Mouse (Mus musculus) limb, embryonic 10.5 days (tissue): ENCODE measurements around the gene Ndufb8. TPM values are rescaled to one million over a fixed set of nuclear protein-coding genes. Genes with fewer than 3 reads are reported as not detected.

Source experiments
- DNase-seq: peaks from one replicate; pipeline ENCODE4 v3.0.0-alpha.2; 2017; ENCODE audit warnings: low spot score
- H3K27ac ChIP-seq: fragments of 300-500 bp; sonication (generic); 2 replicates; pipeline ENCODE4 v1.5.1; 2016; ENCODE audit warnings: mild to moderate bottlenecking
- H3K27me3 ChIP-seq: fragments of 300-500 bp; sonication (generic); 2 replicates; pipeline ENCODE4 v1.6.1; 2016; ENCODE audit warnings: low read depth, mild to moderate bottlenecking; ENCODE audit not compliant: poor library complexity, severe bottlenecking
- H3K36me3 ChIP-seq: fragments of 300-500 bp; sonication (generic); 2 replicates; pipeline ENCODE4 v1.6.1; 2016; ENCODE audit warnings: mild to moderate bottlenecking, moderate library complexity
- H3K4me1 ChIP-seq: fragments of 300-500 bp; sonication (generic); 2 replicates; pipeline ENCODE4 v1.6.1; 2016
- H3K4me3 ChIP-seq: fragments of 300-500 bp; sonication (generic); 2 replicates; pipeline ENCODE4 v1.5.1; 2016; ENCODE audit warnings: mild to moderate bottlenecking, moderate library complexity
- H3K9me3 ChIP-seq: fragments of 300-500 bp; sonication (generic); replicated peaks from 2 replicates; pipeline ENCODE4 v1.6.1; 2016; ENCODE audit warnings: mild to moderate bottlenecking
- WGBS: fragments of 180-500 bp; shearing (Covaris S2); methylation state at CpG from one replicate; pipeline ENCODE4 v1.1.7; 2016; 5-methylcytosine and 5-hydroxymethylcytosine counted together
- polyA plus RNA-seq: library from polyadenylated mRNA; unstranded; fragments of >200 nt; fragmentation: Nextera tagmentation; extraction: Ambion mirVana; gene quantifications from 2 replicates; pipeline ENCODE4 v1.2.1, GENCODE M21; 2016

Ndufb8 gene
- 664 and 683 TPM in 2 replicates for polyA plus RNA-seq

GRCm38 (mm10) chr19:44554861-44555590 lies at the start of gene Ndufb8:
Gene Ndufb8 (minus strand): TSS chr19:44555440.
- H3K36me3 ChIP-seq: peaks cover 37% of the 10 kb centered on the region
- no peaks in the 10 kb centered on the region for H3K9me3 ChIP-seq
- peak; percentile 99 for DNase-seq
- under 1% methylated on average over 50 of the region's 50 CpGs for WGBS
- peak within 1 kb of the TSS; percentile 94 for H3K27ac ChIP-seq
- H3K4me1 ChIP-seq: peaks cover 15% of the 10 kb centered on the region
- peak within 1 kb of the TSS; percentile 77 for H3K4me3 ChIP-seq
- peaks cover 7% of the 10 kb centered on the region; the same call in 1 of the 2 replicates for H3K27me3 ChIP-seq

GRCm38 (mm10) chr19:44594180-44594579 lies 38.9 kb upstream of the Ndufb8 start:
- no peaks in the 10 kb centered on the region for H3K36me3 ChIP-seq
- H3K27me3 ChIP-seq: peaks cover 28% of the 10 kb centered on the region
- no peak overlapping the region for H3K4me3 ChIP-seq
- 96% methylated on average over 14 of the region's 14 CpGs for WGBS
- no peaks in the 10 kb centered on the region for H3K9me3 ChIP-seq
- H3K4me1 ChIP-seq: peaks cover 11% of the 10 kb centered on the region
- DNase-seq: no peak
- no peak overlapping the region for H3K27ac ChIP-seq

GRCm38 (mm10) chr19:44591638-44592037 lies 36.4 kb upstream of the Ndufb8 start:
- no peak overlapping the region for H3K27ac ChIP-seq
- DNase-seq: no peak
- 85% methylated on average over 6 of the region's 6 CpGs for WGBS

GRCm38 (mm10) chr19:44590992-44591391 lies 35.8 kb upstream of the Ndufb8 start:
- DNase-seq: no peak
- no peaks in the 10 kb centered on the region for H3K36me3 ChIP-seq
- 92% methylated on average over 18 of the region's 18 CpGs for WGBS

More at GRCm38 (mm10) chr19:44591638-44592037, 36.4 kb upstream of the Ndufb8 start:
- no peaks in the 10 kb centered on the region for H3K9me3 ChIP-seq
- H3K36me3 ChIP-seq: no peaks in the 10 kb centered on the region
- peaks cover 11% of the 10 kb centered on the region for H3K4me1 ChIP-seq
- peaks cover 41% of the 10 kb centered on the region for H3K27me3 ChIP-seq
- no peak overlapping the region for H3K4me3 ChIP-seq

GRCm38 (mm10) chr19:44589591-44590223 lies 34.5 kb upstream of the Ndufb8 start:
- H3K36me3 ChIP-seq: no peaks in the 10 kb centered on the region
- H3K27me3 ChIP-seq: peaks cover 56% of the 10 kb centered on the region
- no peak for DNase-seq
- WGBS: 37% methylated on average over 7 of the region's 7 CpGs
- H3K9me3 ChIP-seq: no peaks in the 10 kb centered on the region
- no peak overlapping the region for H3K27ac ChIP-seq
- no peak overlapping the region for H3K4me3 ChIP-seq
- H3K4me1 ChIP-seq: peaks cover 11% of the 10 kb centered on the region

More at GRCm38 (mm10) chr19:44590992-44591391, 35.8 kb upstream of the Ndufb8 start:
- H3K27me3 ChIP-seq: peaks cover 45% of the 10 kb centered on the region
- peaks cover 11% of the 10 kb centered on the region for H3K4me1 ChIP-seq
- H3K27ac ChIP-seq: no peak overlapping the region
- H3K9me3 ChIP-seq: no peaks in the 10 kb centered on the region
- H3K4me3 ChIP-seq: no peak overlapping the region

- Histone ChIP-seq H3K4me1 (peaks cover 11% of the 10 kb centered on the region), H3K4me3 (no peak overlapping the region), H3K27ac (no peak overlapping the region), H3K9me3 (no peaks in the 10 kb centered on the region), H3K27me3 (peaks cover 73% of the 10 kb centered on the region), H3K36me3 (no peaks in the 10 kb centered on the region)
- no peak for DNase-seq
- WGBS: 41% methylated on average over 4 of the region's 4 CpGs
These were observed 32.8 kb upstream of the Ndufb8 start for GRCm38 (mm10) chr19:44588036-44588435.

- H3K27me3 ChIP-seq: peaks cover 47% of the 10 kb centered on the region
- H3K9me3 ChIP-seq: no peaks in the 10 kb centered on the region
- H3K36me3 ChIP-seq: no peaks in the 10 kb centered on the region
- WGBS: 32% methylated on average over 9 of the region's 9 CpGs
- peak; percentile 97 for DNase-seq
- H3K27ac ChIP-seq: no peak overlapping the region
- peaks cover 5% of the 10 kb centered on the region for H3K4me1 ChIP-seq
- no peak overlapping the region for H3K4me3 ChIP-seq
These were observed 27.5 kb upstream of the Ndufb8 start for GRCm38 (mm10) chr19:44582638-44583309.

GRCm38 (mm10) chr19:44582103-44582502 lies 26.9 kb upstream of the Ndufb8 start:
- H3K4me3 ChIP-seq: no peak overlapping the region
- H3K27ac ChIP-seq: no peak overlapping the region
- H3K36me3 ChIP-seq: no peaks in the 10 kb centered on the region
- H3K27me3 ChIP-seq: peaks cover 40% of the 10 kb centered on the region
- H3K4me1 ChIP-seq: 0 out of 2 replicates have a peak, but pooled peaks cover 3% of the 10 kb centered on the region
- WGBS: 85% methylated on average over 10 of the region's 10 CpGs
- no peaks in the 10 kb centered on the region for H3K9me3 ChIP-seq
- no peak for DNase-seq

GRCm38 (mm10) chr19:44578038-44578437 lies 22.8 kb upstream of the Ndufb8 start:
- Histone ChIP-seq H3K4me3 (no peak overlapping the region), H3K4me1 (0 out of 2 replicates have a peak, but pooled peaks cover 3% of the 10 kb centered on the region), H3K27ac (no peak overlapping the region), H3K9me3 (no peaks in the 10 kb centered on the region), H3K36me3 (peaks cover 38% of the 10 kb centered on the region), H3K27me3 (no peaks in the 10 kb centered on the region)
- no peak for DNase-seq
- 74% methylated on average over 1 of the region's 1 CpGs for WGBS

GRCm38 (mm10) chr19:44576275-44576674 lies 21.0 kb upstream of the Ndufb8 start:
- Histone ChIP-seq H3K4me1 (no peaks in the 10 kb centered on the region), H3K27ac (no peak overlapping the region), H3K36me3 (peaks cover 56% of the 10 kb centered on the region), H3K9me3 (no peaks in the 10 kb centered on the region), H3K4me3 (no peak overlapping the region), H3K27me3 (no peaks in the 10 kb centered on the region)
- 75% methylated on average over 7 of the region's 7 CpGs for WGBS
- no peak for DNase-seq

GRCm38 (mm10) chr19:44567763-44568162 lies 12.5 kb upstream of the Ndufb8 start:
- Histone ChIP-seq H3K9me3 (no peaks in the 10 kb centered on the region), H3K4me3 (no peak overlapping the region), H3K27me3 (no peaks in the 10 kb centered on the region), H3K4me1 (peaks cover 27% of the 10 kb centered on the region), H3K27ac (no peak overlapping the region), H3K36me3 (peaks cover 86% of the 10 kb centered on the region)
- 94% methylated on average over 3 of the region's 3 CpGs for WGBS
- no peak for DNase-seq

GRCm38 (mm10) chr19:44564006-44564405 lies 8.8 kb upstream of the Ndufb8 start:
- WGBS: 93% methylated on average over 14 of the region's 14 CpGs
- peaks cover 3% of the 10 kb centered on the region; the same call in 1 of the 2 replicates for H3K27me3 ChIP-seq
- peaks cover 48% of the 10 kb centered on the region for H3K36me3 ChIP-seq
- peak overlapping the region; percentile 72 for H3K4me3 ChIP-seq
- H3K9me3 ChIP-seq: no peaks in the 10 kb centered on the region
- no peak for DNase-seq
- no peak overlapping the region for H3K27ac ChIP-seq
- peaks cover 27% of the 10 kb centered on the region for H3K4me1 ChIP-seq
